Mouse (Mus musculus) layer of hippocampus, postnatal 14 days (tissue): ENCODE measurements at regions not wholly inside any gene's neighbourhood (a gene's known extent, or its start where the extent isn't known, plus 50 kb on each side); places are given as distances from the start of the nearest gene placed in this dataset.

Experiments
- DNase-seq, 2 experiments: peaks; one replicate each; pipeline ENCODE4 v3.0.0; 2021 to 2022; ENCODE audit warnings: low spot score in 2 of 2, mixed read lengths in 1 of 2

- DNase-seq, result no peak
These were observed 310.0 kb upstream of the Paip1 start for GRCm38 (mm10) chr13:119118382-119118781.

GRCm38 (mm10) chr13:119140436-119140835, 288.0 kb upstream of the Paip1 start:
- no peak for DNase-seq

- no peak for DNase-seq
These were observed 285.1 kb upstream of the Paip1 start for GRCm38 (mm10) chr13:119143351-119143750.

GRCm38 (mm10) chr13:119145713-119146112, 282.7 kb upstream of the Paip1 start:
- no peak for DNase-seq

- DNase-seq, result no peak
These were observed 280.7 kb upstream of the Paip1 start for GRCm38 (mm10) chr13:119147701-119148100.

- no peak for DNase-seq
These were observed 279.3 kb upstream of the Paip1 start for GRCm38 (mm10) chr13:119149141-119149540.

GRCm38 (mm10) chr13:119150847-119151548, 277.4 kb upstream of the Paip1 start:
- DNase-seq, result no peak

- DNase-seq, result no peak
These were observed 250.6 kb upstream of the Paip1 start for GRCm38 (mm10) chr13:119177753-119178152.

- no peak for DNase-seq
These were observed 250.2 kb upstream of the Paip1 start for GRCm38 (mm10) chr13:119178212-119178611.

GRCm38 (mm10) chr13:119179157-119179920, 249.1 kb upstream of the Paip1 start:
- no peak for DNase-seq

- DNase-seq, result no peak
These were observed 244.0 kb upstream of the Paip1 start for GRCm38 (mm10) chr13:119184322-119184877.

- DNase-seq, result no peak
These were observed 242.7 kb upstream of the Paip1 start for GRCm38 (mm10) chr13:119185567-119186143.

GRCm38 (mm10) chr13:119231556-119231955, 196.8 kb upstream of the Paip1 start:
- DNase-seq, result no peak

GRCm38 (mm10) chr13:119232100-119233029, 196.0 kb upstream of the Paip1 start:
- DNase-seq, result no peak

GRCm38 (mm10) chr13:119233030-119233385, 195.4 kb upstream of the Paip1 start:
- DNase-seq, result no peak

GRCm38 (mm10) chr13:119233869-119234268, 194.5 kb upstream of the Paip1 start:
- no peak for DNase-seq

GRCm38 (mm10) chr13:119242358-119242757, 186.0 kb upstream of the Paip1 start:
- DNase-seq, result no peak

GRCm38 (mm10) chr13:119247101-119247500, 181.3 kb upstream of the Paip1 start:
- DNase-seq, result no peak

- no peak for DNase-seq
These were observed 176.4 kb upstream of the Paip1 start for GRCm38 (mm10) chr13:119252006-119252405.

GRCm38 (mm10) chr13:119256350-119256749, 172.1 kb upstream of the Paip1 start:
- no peak for DNase-seq

- DNase-seq, result no peak
These were observed 169.9 kb upstream of the Paip1 start for GRCm38 (mm10) chr13:119258515-119258914.
